ENCODE assay signal across 16 mouse cellular contexts in genomic region chr12:5542701-5543100, GRCm38 (mm10).
"Had no signal": no experiment of that assay in that cellular context is flagged by ENCODE, and none has a peak within 500 bp of the region (broad histone marks: within the 10 kb centered on the region; RNA-seq: fewer than 3 reads in every experiment).

No protein-coding gene starts in this region.

- H3K4me2 ChIP-seq: neural tube, embryonic 13.5 days; neural tube, embryonic 15.5 days; stomach, embryonic 15.5 days had no signal

- H3K4me3 ChIP-seq: neural tube, embryonic 13.5 days; neural tube, embryonic 15.5 days; stomach, embryonic 15.5 days had no signal

- H3K9ac ChIP-seq: neural tube, embryonic 13.5 days; neural tube, embryonic 15.5 days; stomach, embryonic 15.5 days had no signal

- H3K4me1 ChIP-seq: neural tube, embryonic 13.5 days; neural tube, embryonic 15.5 days; stomach, embryonic 15.5 days had no signal

- H3K9me3 ChIP-seq: neural tube, embryonic 13.5 days; neural tube, embryonic 15.5 days; stomach, embryonic 15.5 days had no signal

- DNase-seq: retina, postnatal 1 day; right cerebral cortex, adult 18-20 months; right cerebral cortex, postnatal 14 days; right cerebral cortex, postnatal 25 days; right cerebral cortex, postnatal 4 days; spleen, adult 18-20 months; thymus, adult 18-20 months; thymus, adult 2 months; thymus, postnatal 14 days; thymus, postnatal 25 days; thymus, postnatal 36 days; thymus, postnatal 4 days had no signal

- H3K27ac ChIP-seq: neural tube, embryonic 13.5 days; neural tube, embryonic 15.5 days; stomach, embryonic 15.5 days; stomach, postnatal 0 days had no signal

- H3K36me3 ChIP-seq: neural tube, embryonic 13.5 days; neural tube, embryonic 15.5 days; stomach, embryonic 15.5 days had no signal

- H3K27me3 ChIP-seq: neural tube, embryonic 13.5 days; neural tube, embryonic 15.5 days; stomach, embryonic 15.5 days had no signal
